Mouse (Mus musculus) neural tube, embryonic 12.5 days (tissue): ENCODE results near the gene Gm17387. TPM values are rescaled to one million over a fixed set of nuclear protein-coding genes. Genes with fewer than 3 reads are reported as not detected.
"Not testable (repeated sequence)": the region's sequence is repeated elsewhere in the genome, so short reads cannot be mapped to it uniquely, and the experiment has no call there.

Experiments
- ATAC-seq: fragments of 200-750 bp; cut with Nextera tagmentation; 2 replicates; pipeline ENCODE4 v1.8.0; 2017; ENCODE audit warnings: low read depth, mild to moderate bottlenecking, moderate TSS enrichment, moderate library complexity; ENCODE audit not compliant: low FRiP score
- H3K27ac ChIP-seq: fragments of 300-500 bp; sonication (generic); 2 replicates; pipeline ENCODE4 v1.5.1; 2016
- H3K27me3 ChIP-seq: fragments of 300-500 bp; sonication (generic); replicated peaks from 2 replicates; pipeline ENCODE4 v1.6.1; 2016; ENCODE audit warnings: mild to moderate bottlenecking
- H3K36me3 ChIP-seq: fragments of 300-500 bp; sonication (generic); 2 replicates; pipeline ENCODE4 v1.6.1; 2016; ENCODE audit warnings: mild to moderate bottlenecking
- H3K4me1 ChIP-seq: fragments of 300-500 bp; sonication (generic); 2 replicates; pipeline ENCODE4 v1.6.1; 2016
- H3K4me2 ChIP-seq: fragments of 300-500 bp; sonication (generic); replicated peaks from 2 replicates; pipeline ENCODE4 v1.6.1; 2016; ENCODE audit warnings: mild to moderate bottlenecking
- H3K4me3 ChIP-seq: fragments of 300-500 bp; sonication (generic); 2 replicates; pipeline ENCODE4 v1.5.1; 2016
- H3K9ac ChIP-seq: fragments of 300-500 bp; sonication (generic); 2 replicates; pipeline ENCODE4 v1.6.1; 2016; ENCODE audit warnings: mild to moderate bottlenecking
- H3K9me3 ChIP-seq: fragments of 300-500 bp; sonication (generic); 2 replicates; pipeline ENCODE4 v1.6.1; 2016; ENCODE audit warnings: mild to moderate bottlenecking
- WGBS: fragments of 180-500 bp; shearing (Covaris S2); methylation state at CpG from one replicate; pipeline ENCODE4 v1.1.7; 2016; 5-methylcytosine and 5-hydroxymethylcytosine counted together
- polyA plus RNA-seq: library from polyadenylated mRNA; unstranded; fragments of >200 nt; fragmentation: Nextera tagmentation; extraction: Ambion mirVana; gene quantifications from 2 replicates; pipeline ENCODE4 v1.2.1, GENCODE M21; 2016

Gm17387 gene
- polyA plus RNA-seq, 1 experiment from 2014 or later: not detected

GRCm38 (mm10) chr7:141003248-141004010, 25.5 kb upstream of the Gm17387 start:
- H3K4me2 ChIP-seq: no peak overlapping the region
- H3K36me3 ChIP-seq: no peaks in the 10 kb centered on the region
- no peak overlapping the region for H3K4me3 ChIP-seq
- no peak for ATAC-seq
- H3K4me1 ChIP-seq: peaks cover 2% of the 10 kb centered on the region; the same call in 1 of the 2 replicates
- H3K9me3 ChIP-seq: no peaks in the 10 kb centered on the region
- no peak overlapping the region for H3K9ac ChIP-seq
- H3K27ac ChIP-seq: no peak overlapping the region
- 90% methylated on average over 5 of the region's 5 CpGs for WGBS
- no peaks in the 10 kb centered on the region for H3K27me3 ChIP-seq

GRCm38 (mm10) chr7:141006446-141006845, 22.5 kb upstream of the Gm17387 start:
- no peak for ATAC-seq
- Histone ChIP-seq H3K36me3 (no peaks in the 10 kb centered on the region), H3K9me3 (no peaks in the 10 kb centered on the region), H3K4me3 (no peak overlapping the region), H3K27ac (no peak overlapping the region), H3K27me3 (no peaks in the 10 kb centered on the region), H3K9ac (no peak overlapping the region), H3K4me2 (no peak overlapping the region), H3K4me1 (peaks cover 19% of the 10 kb centered on the region)
- 91% methylated on average over 6 of the region's 6 CpGs for WGBS

- Histone ChIP-seq H3K9ac (no peak overlapping the region), H3K4me1 (peaks cover 19% of the 10 kb centered on the region), H3K27ac (no peak overlapping the region), H3K4me2 (no peak overlapping the region), H3K4me3 (no peak overlapping the region), H3K9me3 (no peaks in the 10 kb centered on the region), H3K36me3 (no peaks in the 10 kb centered on the region), H3K27me3 (no peaks in the 10 kb centered on the region)
- no peak for ATAC-seq
- 89% methylated on average over 5 of the region's 5 CpGs for WGBS
Observed at GRCm38 (mm10) chr7:141006914-141007313, 22.0 kb upstream of the Gm17387 start.

- Histone ChIP-seq H3K27me3 (no peaks in the 10 kb centered on the region), H3K4me2 (peak overlapping the region; percentile 43), H3K9me3 (no peaks in the 10 kb centered on the region), H3K9ac (no peak overlapping the region), H3K4me1 (peaks cover 19% of the 10 kb centered on the region), H3K36me3 (no peaks in the 10 kb centered on the region), H3K27ac (no peak overlapping the region), H3K4me3 (no peak overlapping the region)
- ATAC-seq: 0 out of 2 replicates have a peak, but pooled peaks have one; percentile 29
- WGBS: 6% methylated on average over 7 of the region's 7 CpGs
Observed at GRCm38 (mm10) chr7:141008312-141008761, 20.6 kb upstream of the Gm17387 start.

- no peak overlapping the region for H3K9ac ChIP-seq
- peak; percentile 74 for ATAC-seq
- no peak overlapping the region for H3K4me3 ChIP-seq
- peaks cover 19% of the 10 kb centered on the region for H3K4me1 ChIP-seq
- 6% methylated on average over 20 of the region's 20 CpGs for WGBS
- H3K27ac ChIP-seq: no peak overlapping the region
- no peaks in the 10 kb centered on the region for H3K9me3 ChIP-seq
- H3K4me2 ChIP-seq: peak overlapping the region; percentile 43
- no peaks in the 10 kb centered on the region for H3K36me3 ChIP-seq
- no peaks in the 10 kb centered on the region for H3K27me3 ChIP-seq
Observed at GRCm38 (mm10) chr7:141008938-141009660, 19.8 kb upstream of the Gm17387 start.

- H3K9ac ChIP-seq: no peak overlapping the region
- no peak overlapping the region for H3K27ac ChIP-seq
- 85% methylated on average over 9 of the region's 9 CpGs for WGBS
- no peaks in the 10 kb centered on the region for H3K27me3 ChIP-seq
- ATAC-seq: no peak
- no peaks in the 10 kb centered on the region for H3K36me3 ChIP-seq
- no peaks in the 10 kb centered on the region for H3K9me3 ChIP-seq
- H3K4me2 ChIP-seq: peak overlapping the region; percentile 42
- H3K4me1 ChIP-seq: peaks cover 19% of the 10 kb centered on the region
- no peak overlapping the region for H3K4me3 ChIP-seq
Observed at GRCm38 (mm10) chr7:141009665-141010064, 19.3 kb upstream of the Gm17387 start.

- 26% methylated on average over 10 of the region's 10 CpGs for WGBS
- Histone ChIP-seq H3K4me1 (peaks cover 19% of the 10 kb centered on the region), H3K4me2 (peak within 1 kb of the TSS; percentile 42), H3K9me3 (no peaks in the 10 kb centered on the region), H3K36me3 (no peaks in the 10 kb centered on the region), H3K9ac (0 out of 2 replicates have a peak within 1 kb of the TSS, but pooled peaks have one; percentile 5), H3K4me3 (peak within 1 kb of the TSS; percentile 15; the same call in 1 of the 2 replicates), H3K27me3 (no peaks in the 10 kb centered on the region), H3K27ac (no peak within 1 kb of the TSS)
- ATAC-seq: no peak
Observed at GRCm38 (mm10) chr7:141010593-141010992, 18.3 kb upstream of the Gm17387 start, which contains the start of gene Ifitm3. Ifitm3 (minus strand) TSS chr7:141010770.

GRCm38 (mm10) chr7:141011238-141011770, 17.6 kb upstream of the Gm17387 start:
- Histone ChIP-seq H3K36me3 (no peaks in the 10 kb centered on the region), H3K4me3 (no peak overlapping the region), H3K9me3 (no peaks in the 10 kb centered on the region), H3K4me1 (peaks cover 19% of the 10 kb centered on the region), H3K9ac (0 out of 2 replicates have a peak overlapping the region, but pooled peaks have one; percentile 5), H3K27ac (no peak overlapping the region), H3K27me3 (no peaks in the 10 kb centered on the region), H3K4me2 (no peak overlapping the region)
- 89% methylated on average over 7 of the region's 7 CpGs for WGBS
- no peak for ATAC-seq

GRCm38 (mm10) chr7:141016707-141017697, 11.9 kb upstream of the Gm17387 start:
- Histone ChIP-seq H3K4me2 (no peak overlapping the region), H3K9ac (no peak overlapping the region), H3K27me3 (no peaks in the 10 kb centered on the region), H3K9me3 (no peaks in the 10 kb centered on the region), H3K36me3 (no peaks in the 10 kb centered on the region), H3K27ac (no peak overlapping the region), H3K4me3 (no peak overlapping the region), H3K4me1 (no peaks in the 10 kb centered on the region)
- 85% methylated on average over 10 of the region's 10 CpGs for WGBS
- ATAC-seq: no peak

GRCm38 (mm10) chr7:141017824-141018223, 11.1 kb upstream of the Gm17387 start, which contains the start of gene Ifitm6:
Ifitm6 (minus strand) TSS chr7:141017924.
- 92% methylated on average over 1 of the region's 1 CpGs for WGBS
- not testable (repeated sequence) for H3K27ac ChIP-seq, H3K4me2 ChIP-seq, H3K4me1 ChIP-seq, H3K27me3 ChIP-seq, H3K4me3 ChIP-seq, H3K9ac ChIP-seq, ATAC-seq, H3K9me3 ChIP-seq, H3K36me3 ChIP-seq

GRCm38 (mm10) chr7:141019028-141019427, 9.9 kb upstream of the Gm17387 start:
- H3K27ac ChIP-seq: no peak overlapping the region
- H3K9me3 ChIP-seq: no peaks in the 10 kb centered on the region
- no peak for ATAC-seq
- H3K4me2 ChIP-seq: no peak overlapping the region
- H3K9ac ChIP-seq: no peak overlapping the region
- 88% methylated on average over 5 of the region's 5 CpGs for WGBS
- no peaks in the 10 kb centered on the region for H3K27me3 ChIP-seq
- no peaks in the 10 kb centered on the region for H3K36me3 ChIP-seq
- no peaks in the 10 kb centered on the region for H3K4me1 ChIP-seq
- no peak overlapping the region for H3K4me3 ChIP-seq
